Mouse (Mus musculus) small intestine, adult 2 months (tissue): ENCODE data around the gene Trp53tg5. TPM values are rescaled to one million over a fixed set of nuclear protein-coding genes. Genes with fewer than 3 reads are reported as not detected.

Experiments used
- H3K27ac ChIP-seq: fragments of 200-500 bp; 2 replicates; pipeline ENCODE4 v1.5.1; 2012; ENCODE audit warnings: low read depth, low read length, control low read depth, inconsistent platforms; ENCODE audit not compliant: insufficient read depth
- H3K27me3 ChIP-seq: fragments of 200-500 bp; 2 replicates; pipeline ENCODE4 v1.6.1; 2012; ENCODE audit warnings: mild to moderate bottlenecking, moderate library complexity, low read length, inconsistent platforms; ENCODE audit not compliant: control insufficient read depth, insufficient read depth
- H3K36me3 ChIP-seq: fragments of 200-500 bp; 2 replicates; pipeline ENCODE4 v1.6.1; 2012; ENCODE audit warnings: mild to moderate bottlenecking, low read length, control low read depth, inconsistent platforms; ENCODE audit not compliant: control insufficient read depth, insufficient read depth
- H3K4me1 ChIP-seq: fragments of 200-500 bp; 2 replicates; pipeline ENCODE4 v1.6.1; 2012; ENCODE audit warnings: low read length, inconsistent platforms, mixed read lengths; ENCODE audit not compliant: control insufficient read depth, insufficient read depth, insufficient read length
- H3K4me3 ChIP-seq: fragments of 200-500 bp; 2 replicates; pipeline ENCODE4 v1.5.1; 2012; ENCODE audit warnings: low read depth, mild to moderate bottlenecking, control low read depth, inconsistent platforms, low read length, moderate library complexity
- CTCF ChIP-seq: fragments of 200-500 bp; IDR thresholded peaks from 2 replicates; pipeline ENCODE4 v1.5.1; 2012; ENCODE audit warnings: low read depth, mild to moderate bottlenecking, control low read depth, inconsistent platforms, low read length, moderate library complexity, mixed read lengths; ENCODE audit not compliant: insufficient replicate concordance, insufficient read length; ENCODE audit errors: extremely low read depth
- POLR2A ChIP-seq: fragments of 200-500 bp; IDR thresholded peaks from 2 replicates; pipeline ENCODE4 v1.6.1; 2012; ENCODE audit warnings: low read depth, mild to moderate bottlenecking, control low read depth, inconsistent platforms, low read length, moderate library complexity
- WGBS: fragments of 180-500 bp; shearing (Covaris S2); methylation state at CpG from one replicate; pipeline ENCODE4 v1.1.7; 2018; 5-methylcytosine and 5-hydroxymethylcytosine counted together
- polyA plus RNA-seq: library from polyadenylated mRNA; depleted of rRNA; stranded (reverse); fragments of >200 nt; gene quantifications from 2 replicates; pipeline ENCODE4 v1.2.3, GENCODE M21; 2012

Trp53tg5 gene
- polyA plus RNA-seq, 1 experiment = not detected

DNA sequence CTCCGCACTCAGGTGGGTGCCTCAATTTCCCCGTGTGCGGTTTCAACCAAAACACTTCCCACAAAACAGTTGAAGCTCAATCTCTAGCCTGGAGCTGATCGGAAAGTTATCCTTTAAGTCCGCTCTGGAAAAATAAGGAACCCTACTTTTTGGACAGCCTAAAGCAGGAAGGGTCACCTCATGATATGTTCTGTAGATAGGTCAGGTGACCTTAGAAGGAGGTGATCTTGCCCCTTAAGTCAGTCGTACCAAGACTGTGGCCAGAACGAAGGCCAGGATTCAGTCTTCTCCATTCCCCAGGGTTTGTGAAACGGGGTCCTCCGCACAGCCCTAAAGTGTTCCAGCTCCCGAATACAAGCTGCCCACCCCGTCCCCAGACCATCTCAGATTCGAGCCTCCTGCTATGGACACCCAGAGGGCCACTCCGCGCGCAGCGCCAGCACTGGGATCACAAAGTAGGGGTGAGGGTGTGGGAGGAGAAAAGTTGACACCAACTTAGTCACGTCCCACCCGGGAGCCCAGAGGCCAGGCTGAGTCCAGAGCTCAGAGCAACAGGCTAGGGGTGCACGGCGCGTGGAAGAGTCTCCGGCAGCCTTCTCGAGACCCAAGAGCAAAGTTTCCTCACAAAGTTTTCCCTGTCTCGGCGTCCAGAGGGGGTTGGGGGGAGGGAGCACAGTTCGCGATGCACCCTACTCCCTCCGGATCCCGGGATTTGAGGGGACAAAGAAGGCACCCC is 31.0 kb downstream of the Trp53tg5 start:
- Histone ChIP-seq H3K27ac (peak overlapping the region; percentile 76), H3K36me3 (peaks cover 4% of the 10 kb centered on the region; the same call in 1 of the 2 replicates), H3K27me3 (no peaks in the 10 kb centered on the region), H3K4me1 (peaks cover 25% of the 10 kb centered on the region), H3K4me3 (peak overlapping the region; percentile 87)
- TF ChIP-seq POLR2A (no peak; the same call in 1 of the 2 replicates), CTCF (no peak; the same call in 1 of the 2 replicates)
- 1% methylated on average over 29 of the region's 29 CpGs for WGBS

DNA sequence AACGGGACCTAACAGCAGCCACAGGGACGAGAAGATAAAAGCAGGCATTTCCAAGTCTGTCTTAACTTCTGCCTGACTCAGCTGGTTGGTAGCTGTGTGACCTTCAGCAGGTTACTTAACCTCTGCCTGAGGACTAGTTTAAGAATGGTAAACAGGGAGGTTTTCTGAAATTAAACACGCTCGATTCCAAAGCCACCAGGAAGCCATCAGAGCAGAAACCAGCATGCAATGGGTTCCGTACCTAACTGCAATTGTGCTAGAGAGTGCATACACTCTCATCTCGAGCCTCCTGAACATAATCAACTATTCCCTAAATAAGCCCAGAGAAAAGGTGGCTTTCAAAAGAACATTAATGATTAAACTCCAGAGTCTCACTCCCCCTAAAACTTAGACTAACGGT is 31.8 kb downstream of the Trp53tg5 start:
- H3K27me3 ChIP-seq = no peaks in the 10 kb centered on the region
- H3K27ac ChIP-seq = peak overlapping the region; percentile 76
- TF ChIP-seq CTCF = no peak
- TF ChIP-seq POLR2A = no peak
- H3K4me3 ChIP-seq = peak overlapping the region; percentile 87
- H3K36me3 ChIP-seq = peaks cover 4% of the 10 kb centered on the region; the same call in 1 of the 2 replicates
- H3K4me1 ChIP-seq = peaks cover 28% of the 10 kb centered on the region
- WGBS = 8% methylated on average over 7 of the region's 7 CpGs

DNA sequence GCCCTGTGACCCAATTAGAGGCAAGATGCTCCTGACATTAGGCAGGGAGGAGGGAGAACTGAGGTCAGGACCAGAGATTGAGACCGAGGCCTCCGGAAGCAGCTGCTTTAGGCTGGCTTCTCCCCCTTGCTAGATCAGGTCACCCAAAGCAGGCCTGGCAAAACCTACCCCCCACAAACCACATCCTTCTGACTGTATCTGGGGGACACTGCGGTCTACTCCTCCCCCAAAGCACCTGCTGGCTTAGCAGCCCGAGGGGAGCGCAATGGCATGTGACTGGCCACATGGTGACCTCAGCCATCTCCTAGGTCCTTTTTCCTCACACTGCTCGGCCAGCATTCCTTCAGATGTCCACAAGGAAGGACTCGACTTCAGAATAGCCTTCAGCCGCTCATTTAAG is 32.4 kb downstream of the Trp53tg5 start:
- Histone ChIP-seq H3K4me1 (peaks cover 34% of the 10 kb centered on the region), H3K36me3 (peaks cover 5% of the 10 kb centered on the region; the same call in 1 of the 2 replicates), H3K4me3 (peak overlapping the region; percentile 87), H3K27me3 (no peaks in the 10 kb centered on the region), H3K27ac (peak overlapping the region; percentile 76)
- WGBS = 7% methylated on average over 8 of the region's 8 CpGs
- TF ChIP-seq CTCF (no peak), POLR2A (no peak)

DNA sequence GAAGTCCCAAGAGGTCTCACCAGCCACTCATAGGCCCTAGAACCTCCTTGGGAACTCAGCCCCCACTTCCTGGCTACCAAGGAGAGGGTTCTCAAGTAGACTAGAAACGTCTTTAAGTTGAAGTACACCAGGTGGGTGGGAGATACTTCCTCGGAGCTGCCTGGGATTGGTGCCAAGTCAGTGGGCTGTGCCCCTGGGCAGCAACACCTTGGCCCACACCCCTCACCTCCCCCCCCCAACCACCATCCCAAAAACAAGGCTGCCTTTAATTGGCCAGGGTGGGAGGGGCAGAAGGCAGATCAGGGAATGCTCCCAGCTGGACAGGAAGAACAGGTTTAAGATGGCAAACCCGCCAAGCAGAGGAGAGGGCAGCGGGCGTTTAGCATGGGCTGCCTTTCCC is 33.2 kb downstream of the Trp53tg5 start:
- Histone ChIP-seq H3K4me1 (peaks cover 42% of the 10 kb centered on the region), H3K36me3 (peaks cover 6% of the 10 kb centered on the region; the same call in 1 of the 2 replicates), H3K4me3 (peak overlapping the region; percentile 87), H3K27ac (peak overlapping the region; percentile 98), H3K27me3 (no peaks in the 10 kb centered on the region)
- WGBS = 16% methylated on average over 5 of the region's 5 CpGs
- TF ChIP-seq POLR2A (no peak), CTCF (no peak)

DNA sequence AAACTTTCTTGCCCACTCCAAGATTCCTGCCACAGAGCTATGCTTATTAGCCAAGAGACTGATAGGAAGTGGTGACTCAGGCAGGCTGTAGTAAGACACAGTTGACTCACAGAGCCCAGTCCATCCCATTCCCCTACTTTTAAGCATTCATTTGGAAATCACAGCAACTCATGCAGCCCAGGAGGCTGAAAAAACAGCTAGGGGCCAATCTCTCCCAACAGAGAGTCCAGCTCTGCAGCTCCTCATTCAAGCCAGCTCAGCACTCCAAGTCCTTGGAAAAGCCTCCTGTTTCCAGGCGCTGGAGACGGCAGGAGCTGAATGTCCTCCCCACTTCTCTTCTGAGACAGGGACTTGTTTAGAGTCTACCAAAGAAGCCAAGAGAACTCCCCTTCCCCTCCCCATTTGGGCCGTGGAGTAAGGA is 34.5 kb downstream of the Trp53tg5 start:
- Histone ChIP-seq H3K27ac (peak overlapping the region; percentile 98), H3K4me3 (peak overlapping the region; percentile 33), H3K36me3 (peaks cover 6% of the 10 kb centered on the region; the same call in 1 of the 2 replicates), H3K27me3 (no peaks in the 10 kb centered on the region), H3K4me1 (peaks cover 54% of the 10 kb centered on the region)
- TF ChIP-seq CTCF = peak; percentile 14; the same call in 1 of the 2 replicates
- no peak for TF ChIP-seq POLR2A
- 12% methylated on average over 3 of the region's 3 CpGs for whole genome bisulfite sequencing

DNA sequence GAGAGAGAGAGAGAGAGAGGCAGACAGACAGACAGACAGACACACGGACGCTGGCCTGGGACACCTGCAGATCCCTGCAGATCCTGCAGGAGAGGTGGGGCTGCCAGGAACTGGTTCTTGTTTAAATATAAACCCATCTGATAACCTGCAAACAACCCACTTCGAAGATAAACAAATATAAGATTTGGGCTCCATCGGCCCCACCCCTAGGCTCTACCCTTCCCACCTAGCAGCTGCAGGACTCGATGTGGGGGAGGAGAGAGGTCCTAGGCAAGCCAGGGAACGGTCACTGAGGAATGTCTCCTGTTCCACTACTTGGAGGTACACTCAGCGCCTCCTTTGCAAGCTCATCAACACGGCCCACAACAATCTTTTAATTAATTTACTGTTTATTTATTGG is 35.3 kb downstream of the Trp53tg5 start:
- peak overlapping the region; percentile 98 for H3K27ac ChIP-seq
- 14% methylated on average over 8 of the region's 8 CpGs for WGBS
- H3K36me3 ChIP-seq = peaks cover 6% of the 10 kb centered on the region; the same call in 1 of the 2 replicates
- TF ChIP-seq CTCF (peak; percentile 14; the same call in 1 of the 2 replicates), POLR2A (no peak)
- H3K4me3 ChIP-seq = peak overlapping the region; percentile 25
- H3K4me1 ChIP-seq = peaks cover 56% of the 10 kb centered on the region
- H3K27me3 ChIP-seq = no peaks in the 10 kb centered on the region

DNA sequence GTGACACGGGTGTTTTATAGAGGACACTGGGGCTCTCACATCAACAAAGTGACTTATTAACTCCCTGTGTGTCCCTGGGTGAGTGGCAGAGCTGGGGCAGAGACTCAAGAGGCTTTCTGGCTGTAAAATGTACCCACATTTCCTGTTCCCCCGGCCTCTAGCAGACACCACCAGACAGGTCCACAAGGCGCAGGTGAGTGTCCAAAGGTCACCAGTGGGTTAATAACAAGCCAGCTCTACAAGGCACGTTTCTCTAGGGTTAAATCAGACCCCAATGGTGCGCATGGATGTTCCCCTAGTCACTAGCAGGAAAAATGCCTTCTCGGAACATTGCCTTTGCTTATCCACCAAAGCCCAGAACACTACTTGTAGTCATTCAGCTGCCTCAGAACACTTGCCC is 35.8 kb downstream of the Trp53tg5 start:
- peaks cover 60% of the 10 kb centered on the region for H3K4me1 ChIP-seq
- WGBS = 19% methylated on average over 6 of the region's 6 CpGs
- no peaks in the 10 kb centered on the region for H3K27me3 ChIP-seq
- H3K27ac ChIP-seq = peak overlapping the region; percentile 98
- H3K4me3 ChIP-seq = peak overlapping the region; percentile 25; the same call in 1 of the 2 replicates
- no peak for TF ChIP-seq POLR2A
- H3K36me3 ChIP-seq = peaks cover 6% of the 10 kb centered on the region; the same call in 1 of the 2 replicates
